Mouse (Mus musculus): ENCODE measurements around the gene Otop2.

The Otop2 gene

GRCm38 (mm10) chr11:115275954-115276353, 31.0 kb upstream of the Otop2 start:
- DNase-seq (ENCODE audit: low read depth, low spot score), result no peak

- DNase-seq (ENCODE audit: low read depth, low spot score), result peak; percentile 99
Measured at GRCm38 (mm10) chr11:115276780-115277603, 30.0 kb upstream of the Otop2 start, which contains the start of gene Fdxr. Fdxr (minus strand) TSS chr11:115277050.

GRCm38 (mm10) chr11:115277604-115277975, 29.4 kb upstream of the Otop2 start:
- DNase-seq (ENCODE audit: low read depth, low spot score), result no peak

GRCm38 (mm10) chr11:115278176-115278575, 28.8 kb upstream of the Otop2 start:
- DNase-seq (ENCODE audit: low read depth, low spot score), result no peak

GRCm38 (mm10) chr11:115279726-115280125, 27.2 kb upstream of the Otop2 start:
- peak; percentile 85 for DNase-seq (ENCODE audit: low read depth, low spot score)

GRCm38 (mm10) chr11:115282295-115282694, 24.7 kb upstream of the Otop2 start:
- no peak for DNase-seq (ENCODE audit: low read depth, low spot score)

GRCm38 (mm10) chr11:115282723-115283485, 24.1 kb upstream of the Otop2 start:
- no peak for DNase-seq (ENCODE audit: low read depth, low spot score)

GRCm38 (mm10) chr11:115283486-115283765, 23.5 kb upstream of the Otop2 start:
- no peak for DNase-seq (ENCODE audit: low read depth, low spot score)

GRCm38 (mm10) chr11:115283891-115284620, 22.9 kb upstream of the Otop2 start:
- DNase-seq (ENCODE audit: low read depth, low spot score), result no peak

- no peak for DNase-seq (ENCODE audit: low read depth, low spot score)
Measured at GRCm38 (mm10) chr11:115285282-115285681, 21.7 kb upstream of the Otop2 start.

- DNase-seq (ENCODE audit: low read depth, low spot score), result no peak
Measured at GRCm38 (mm10) chr11:115286201-115286993, 20.6 kb upstream of the Otop2 start.

- DNase-seq (ENCODE audit: low read depth, low spot score), result peak; percentile 94
Measured at GRCm38 (mm10) chr11:115287386-115287785, 19.6 kb upstream of the Otop2 start.

GRCm38 (mm10) chr11:115288305-115288704, 18.7 kb upstream of the Otop2 start:
- no peak for DNase-seq (ENCODE audit: low read depth, low spot score)

GRCm38 (mm10) chr11:115289885-115290284, 17.1 kb upstream of the Otop2 start:
- DNase-seq (ENCODE audit: low read depth, low spot score), result no peak

- no peak for DNase-seq (ENCODE audit: low read depth, low spot score)
Measured at GRCm38 (mm10) chr11:115290314-115290713, 16.6 kb upstream of the Otop2 start.

- no peak for DNase-seq (ENCODE audit: low read depth, low spot score)
Measured at GRCm38 (mm10) chr11:115290919-115291318, 16.0 kb upstream of the Otop2 start.

GRCm38 (mm10) chr11:115291503-115291902, 15.5 kb upstream of the Otop2 start:
- peak; percentile 81 for DNase-seq (ENCODE audit: low read depth, low spot score)

GRCm38 (mm10) chr11:115292631-115293375, 14.2 kb upstream of the Otop2 start:
- DNase-seq (ENCODE audit: low read depth, low spot score), result peak; percentile 86

GRCm38 (mm10) chr11:115295939-115296338, 11.0 kb upstream of the Otop2 start:
- no peak for DNase-seq (ENCODE audit: low read depth, low spot score)

GRCm38 (mm10) chr11:115296471-115297210, 10.3 kb upstream of the Otop2 start:
- no peak for DNase-seq (ENCODE audit: low read depth, low spot score)

All from ZHBTc4 (cell line).